Mouse (Mus musculus) induced T-regulatory cell, adult 2 months (primary cell): ENCODE measurements around the gene Ralgapa2.

Source experiments
- DNase-seq: peaks from one replicate; pipeline ENCODE4 v3.0.0-alpha.2; 2012; ENCODE audit warnings: low read depth

The Ralgapa2 gene

DNA sequence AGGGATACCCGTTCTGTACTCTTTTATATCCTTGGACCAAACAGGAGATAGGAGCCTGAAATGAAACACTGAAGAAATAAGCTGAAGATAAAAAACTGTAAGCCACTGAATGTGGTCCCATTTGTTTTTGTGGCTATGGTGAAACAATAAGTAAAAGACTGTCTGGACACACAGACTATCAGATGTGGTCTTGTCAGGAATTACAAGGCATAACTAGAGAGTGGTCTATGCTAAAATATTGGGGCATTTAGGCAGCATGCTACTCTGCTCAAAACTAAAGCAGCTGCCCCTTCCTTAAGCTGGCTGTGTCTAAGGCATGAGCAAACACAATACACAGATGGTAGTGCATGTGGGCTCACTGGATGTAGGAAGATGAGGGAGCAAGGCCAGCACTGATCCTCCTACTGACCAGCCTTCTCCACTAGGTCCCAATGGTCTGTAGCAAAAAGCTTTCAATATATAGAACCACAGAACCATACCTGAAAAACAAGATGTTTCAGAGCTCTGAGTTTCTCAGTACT is 211.6 kb downstream of the Ralgapa2 start:
- DNase-seq = no peak

DNA sequence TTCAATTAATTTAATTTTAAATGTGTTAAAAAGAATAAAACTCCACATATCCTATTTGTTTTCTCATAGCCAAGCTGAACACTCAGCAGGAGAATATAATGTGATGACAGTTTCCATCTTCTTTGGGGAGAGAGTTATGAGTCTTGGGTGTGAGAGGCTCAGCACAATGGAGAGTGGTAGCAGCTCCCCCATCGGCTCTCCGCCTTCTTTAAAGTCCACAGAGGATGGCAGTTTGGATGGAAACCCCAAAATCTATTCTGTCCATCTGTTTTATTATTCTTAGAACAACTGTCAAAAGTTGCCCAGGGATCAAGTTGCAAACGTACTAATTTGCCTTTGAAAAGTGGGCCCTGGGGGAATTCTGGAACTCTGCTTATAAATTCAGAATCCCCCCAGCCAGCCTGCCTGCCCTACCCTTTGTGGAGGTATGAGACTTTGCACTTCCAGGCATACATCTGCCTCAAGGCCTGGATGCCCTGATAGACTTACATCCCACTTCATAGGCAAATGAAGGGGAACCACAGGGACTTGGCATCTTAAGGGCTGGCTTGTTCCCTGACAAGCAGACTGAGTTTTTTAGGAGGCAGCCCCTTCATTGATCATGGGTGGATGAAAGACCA is 212.2 kb downstream of the Ralgapa2 start:
- no peak for DNase-seq

DNA sequence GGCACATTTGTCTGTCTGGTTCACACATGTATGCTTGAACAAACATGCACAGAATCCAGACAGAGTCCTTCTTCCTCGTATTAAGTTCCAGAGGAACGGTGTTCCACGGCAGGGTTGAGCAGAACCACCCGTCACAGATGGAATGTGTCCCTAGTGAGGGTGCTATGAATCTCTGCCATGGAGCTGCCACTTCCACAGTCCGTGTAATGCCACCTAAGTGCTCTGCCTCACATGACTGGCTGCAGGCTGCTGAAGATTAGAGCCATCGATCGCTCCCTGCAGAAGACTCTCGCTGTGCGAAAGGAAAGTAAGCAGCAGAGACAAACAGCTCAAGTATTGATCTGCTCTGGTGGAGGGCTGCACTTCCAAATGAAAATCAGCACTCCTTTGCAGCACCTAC is 218.6 kb downstream of the Ralgapa2 start:
- no peak for DNase-seq

GRCm38 (mm10) chr2:146290871-146291637 is 221.1 kb downstream of the Ralgapa2 start:
- DNase-seq = no peak

GRCm38 (mm10) chr2:146290366-146290765 is 221.8 kb downstream of the Ralgapa2 start:
- no peak for DNase-seq

GRCm38 (mm10) chr2:146289394-146289793 is 222.8 kb downstream of the Ralgapa2 start:
- DNase-seq = no peak

DNA sequence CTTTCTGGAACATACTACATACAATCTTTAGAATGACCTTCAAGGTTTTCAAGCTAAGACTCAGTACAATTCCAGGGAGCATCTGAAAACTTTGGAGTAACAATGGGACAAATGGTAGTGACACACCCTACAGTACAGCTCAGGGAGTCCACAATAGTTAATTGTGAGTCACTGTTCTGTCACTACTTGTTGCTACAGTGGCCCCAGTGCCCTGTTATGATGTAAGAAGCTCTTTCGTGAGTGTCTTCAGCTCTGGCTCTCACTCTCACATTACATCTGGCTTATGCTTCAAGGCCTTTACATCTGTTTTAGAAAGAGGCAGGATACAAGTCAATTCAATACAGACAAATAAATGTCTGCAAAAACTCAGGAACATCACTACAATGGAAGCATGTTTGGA is 223.8 kb downstream of the Ralgapa2 start:
- DNase-seq = no peak

GRCm38 (mm10) chr2:146287531-146287930 is 224.6 kb downstream of the Ralgapa2 start:
- no peak for DNase-seq

DNA sequence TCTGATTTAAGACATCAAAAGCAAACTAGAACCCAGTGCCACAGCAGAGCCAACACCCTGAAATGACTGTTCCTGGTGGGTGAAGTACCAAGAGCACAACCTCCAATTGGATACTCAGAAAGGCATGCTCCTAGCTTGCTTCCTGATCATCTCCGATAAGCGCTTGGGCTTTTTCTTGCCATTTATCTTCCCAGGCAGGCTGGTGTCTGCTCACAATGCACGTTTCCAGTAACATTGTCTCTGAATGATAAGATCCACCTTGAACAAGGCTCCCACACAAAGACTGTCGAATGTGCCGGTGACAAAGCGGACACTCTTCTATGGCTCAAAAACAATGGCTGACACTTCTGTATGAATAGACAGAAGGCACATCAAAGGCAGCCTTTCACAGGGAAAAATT is 230.8 kb downstream of the Ralgapa2 start:
- DNase-seq = no peak

GRCm38 (mm10) chr2:146280921-146281274 is 231.2 kb downstream of the Ralgapa2 start:
- DNase-seq = no peak

DNA sequence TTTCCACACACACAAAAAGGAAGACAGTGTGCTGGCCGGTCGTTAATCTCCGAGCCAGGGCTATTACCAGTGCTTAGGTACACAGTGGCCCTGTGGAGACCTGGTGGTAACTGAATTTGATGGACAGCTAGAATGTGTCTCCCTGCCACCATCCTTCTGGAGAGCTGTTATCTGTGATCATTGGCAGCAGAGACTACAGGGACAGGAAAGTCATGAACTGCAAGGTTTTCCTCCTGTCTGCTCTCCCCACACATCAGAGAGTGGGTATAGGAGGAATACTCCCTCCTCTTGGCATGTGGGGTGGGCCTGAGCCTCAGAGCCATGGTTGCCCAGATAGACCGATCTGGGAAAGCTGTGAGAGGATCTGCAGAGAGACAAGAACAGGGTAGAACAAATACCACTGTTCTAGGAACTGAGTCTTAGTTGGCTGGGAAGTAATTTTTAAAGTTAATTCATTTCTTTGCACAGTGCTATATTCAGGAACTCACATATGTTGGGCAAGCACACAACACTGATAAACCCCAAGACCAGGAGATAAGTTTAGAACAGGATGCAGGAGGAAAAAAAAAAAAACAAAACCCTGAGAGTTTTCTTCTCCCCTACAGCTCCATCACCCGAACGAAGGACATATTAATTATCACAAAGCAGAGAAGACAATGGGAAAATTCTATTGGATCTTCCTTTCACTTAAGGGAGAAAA is 231.8 kb downstream of the Ralgapa2 start:
- no peak for DNase-seq

- DNase-seq = no peak
Observed at GRCm38 (mm10) chr2:146279430-146280220, 232.5 kb downstream of the Ralgapa2 start.

GRCm38 (mm10) chr2:146278381-146278780 is 233.8 kb downstream of the Ralgapa2 start:
- no peak for DNase-seq

DNA sequence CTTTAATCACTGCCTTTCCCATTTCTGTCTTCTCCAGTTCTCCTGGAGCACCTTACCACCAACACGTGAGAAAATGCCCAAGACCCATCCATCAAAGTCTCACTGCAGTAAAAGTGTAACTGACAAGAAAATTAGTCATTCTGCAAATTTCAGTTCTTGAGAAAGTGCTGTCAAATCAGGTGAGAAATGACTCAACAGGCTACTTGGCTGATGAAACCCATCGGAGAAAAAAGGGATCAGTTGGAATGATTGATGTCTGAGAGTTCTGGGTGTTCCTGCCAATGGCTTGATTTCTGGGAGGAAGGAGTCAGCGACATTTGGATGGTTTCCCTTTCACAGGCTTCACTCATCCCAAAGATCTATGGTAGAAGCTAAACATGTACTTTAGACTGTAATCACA is 245.6 kb downstream of the Ralgapa2 start:
- DNase-seq = no peak

DNA sequence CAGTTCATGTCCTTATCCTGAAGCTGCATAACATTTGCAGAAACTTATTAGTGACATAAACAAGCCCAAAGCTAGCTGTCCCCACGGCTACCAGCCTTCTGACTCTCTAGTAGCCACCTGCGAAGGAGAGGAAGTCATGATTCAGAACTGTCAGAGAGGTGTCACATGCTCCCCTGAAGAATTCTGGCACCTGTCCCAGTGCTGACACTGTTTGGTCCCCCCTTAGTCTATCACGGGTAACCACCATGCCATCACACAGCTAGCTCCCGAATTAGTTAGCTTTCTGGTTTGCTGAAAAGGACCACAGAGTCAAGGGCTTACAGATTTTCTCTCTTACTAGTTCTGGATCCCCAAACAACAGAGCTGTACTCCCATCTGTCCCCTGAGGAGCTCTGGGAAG is 247.1 kb downstream of the Ralgapa2 start:
- peak; percentile 17 for DNase-seq

- DNase-seq = no peak
Observed at GRCm38 (mm10) chr2:146262966-146263365, 249.2 kb downstream of the Ralgapa2 start.

DNA sequence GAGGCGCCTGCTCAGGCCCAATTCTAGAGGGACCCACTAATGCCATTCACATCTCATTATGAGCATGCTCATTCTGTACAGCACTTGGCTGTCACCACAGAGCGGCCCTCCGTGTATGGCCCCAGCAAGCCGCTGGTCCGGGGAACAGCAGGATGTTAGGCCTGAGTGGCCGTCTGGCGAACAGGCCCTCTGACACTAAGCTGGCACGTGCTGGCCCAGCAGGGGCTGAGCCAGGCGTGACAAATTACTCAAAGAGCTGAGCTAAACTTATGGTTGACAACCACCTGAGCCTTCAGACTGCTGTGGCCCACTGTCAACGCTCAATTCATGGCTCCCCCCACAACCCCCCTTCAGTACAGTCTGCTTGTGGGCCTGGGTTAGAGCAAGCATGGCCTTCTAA is 249.9 kb downstream of the Ralgapa2 start:
- no peak for DNase-seq

- DNase-seq = no peak
Observed at GRCm38 (mm10) chr2:146261146-146261545, 251.0 kb downstream of the Ralgapa2 start.

DNA sequence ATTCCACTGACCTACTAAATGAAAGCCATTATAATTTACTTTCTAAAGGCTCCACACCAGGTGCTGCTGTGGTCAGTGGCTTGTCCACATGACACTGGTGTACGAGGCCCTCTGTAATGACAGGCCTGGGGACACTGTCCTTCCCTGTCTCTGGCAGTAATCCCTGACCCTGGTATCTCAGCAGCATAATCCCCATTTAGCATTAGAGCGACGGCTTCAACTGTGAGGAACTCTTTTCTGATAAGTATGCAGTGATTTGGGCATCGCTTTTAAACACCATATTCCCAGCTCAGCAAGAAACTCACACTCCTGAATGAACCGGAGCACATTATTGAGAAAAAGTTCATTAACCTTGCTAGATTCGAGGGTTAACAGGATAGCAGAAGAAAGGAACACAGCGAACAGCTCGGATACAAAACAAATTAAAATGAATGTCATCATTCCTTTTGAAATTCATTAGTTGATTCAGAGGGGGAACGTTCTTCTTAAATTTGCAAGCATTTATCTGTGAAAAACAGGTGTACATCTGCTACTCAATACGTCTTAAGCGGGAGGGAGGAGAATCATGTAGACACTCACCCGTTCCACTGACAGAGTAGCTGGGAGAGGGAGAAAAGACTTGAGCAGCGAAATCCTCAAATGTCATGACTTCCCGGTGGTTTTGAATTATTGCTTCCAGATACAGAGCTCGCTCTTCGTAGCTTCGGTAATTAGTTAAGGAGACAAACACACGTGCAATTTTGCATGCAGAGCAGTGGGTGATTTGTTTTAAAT is 252.2 kb downstream of the Ralgapa2 start:
- no peak for DNase-seq

DNA sequence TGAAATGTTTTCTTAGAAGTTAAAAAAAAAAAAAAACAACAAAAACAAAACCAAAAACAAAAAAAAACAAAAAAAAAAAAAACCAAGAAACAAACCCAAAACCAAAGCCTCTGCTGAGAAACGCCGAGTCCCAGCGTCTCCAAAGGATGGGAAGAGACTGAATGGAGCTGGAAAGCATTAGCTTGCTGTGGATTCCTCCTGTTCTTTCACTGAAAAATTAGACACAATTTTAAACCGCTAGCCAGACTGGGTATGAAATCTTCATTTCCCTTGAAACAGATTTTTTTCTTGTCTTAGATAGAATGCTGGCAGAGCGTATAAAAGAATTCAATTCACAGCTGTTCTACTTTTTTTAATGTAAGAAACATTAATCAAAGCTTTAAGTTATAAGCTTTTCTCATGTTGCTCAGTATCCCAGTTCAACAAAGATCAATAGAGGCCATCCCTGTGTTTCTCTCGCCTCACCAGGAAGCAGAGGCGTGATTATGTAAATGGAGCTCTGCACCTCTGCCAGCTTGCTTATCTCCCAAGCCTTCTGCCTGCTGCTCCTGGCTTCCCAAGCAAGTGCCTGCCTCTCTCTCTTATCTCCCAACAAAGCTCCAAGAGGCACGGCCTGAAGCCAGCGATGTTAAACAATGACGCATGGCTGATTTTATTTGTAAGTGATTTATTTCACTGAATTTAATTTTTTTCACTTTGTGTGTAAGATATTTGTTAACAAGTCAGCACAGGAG is 253.2 kb downstream of the Ralgapa2 start:
- no peak for DNase-seq

GRCm38 (mm10) chr2:146257609-146258008 is 254.5 kb downstream of the Ralgapa2 start:
- no peak for DNase-seq
